Mouse (Mus musculus): ENCODE results near the gene Ghrhr.

DNA sequence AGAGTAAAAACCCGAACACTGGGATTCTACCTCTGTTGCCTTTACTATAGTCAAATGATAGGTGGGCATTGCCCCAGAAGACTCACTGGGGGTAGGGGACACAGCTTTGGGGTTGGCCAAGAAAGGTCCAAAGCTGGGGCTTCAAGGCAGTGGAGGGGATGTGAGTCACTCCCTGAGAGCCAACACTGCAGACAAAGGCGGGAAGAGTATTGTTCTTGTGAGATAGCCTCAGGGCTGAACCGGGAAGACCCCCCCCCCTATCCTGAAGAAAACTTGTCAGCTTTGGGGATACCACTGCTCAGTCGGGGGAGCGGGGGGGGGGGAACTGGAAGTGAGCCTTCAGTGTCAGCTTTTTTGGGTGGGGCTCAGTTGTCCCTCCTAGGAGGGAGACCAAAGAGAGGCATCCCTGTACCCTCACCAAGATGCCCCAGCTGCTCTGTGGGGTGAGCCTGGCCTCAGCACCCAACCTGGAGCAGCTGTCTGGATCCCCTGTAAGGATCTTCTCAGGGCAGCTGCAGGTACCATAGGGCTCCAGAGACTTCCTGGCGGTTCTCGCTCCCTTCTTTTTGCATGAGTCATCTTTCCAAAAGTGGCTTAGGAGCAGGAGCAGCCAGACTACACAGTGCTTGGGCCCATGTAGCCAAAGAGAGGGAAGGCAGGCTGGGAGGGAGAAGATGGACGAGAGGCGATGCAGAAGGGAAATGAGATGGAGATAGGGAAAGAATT is 31.6 kb upstream of the Ghrhr start:
- TF ChIP-seq CTCF (IDR thresholded peaks at IDR 0.05; ENCODE audit: low read depth, low read length) = no peak
- no peak for TF ChIP-seq POLR2A (IDR thresholded peaks at IDR 0.05; ENCODE audit: extremely low read depth, insufficient read depth, low read length)
